Mouse (Mus musculus) liver, postnatal 0 days (tissue): ENCODE measurements around the gene Atp11a.

Experiments used
- CTCF ChIP-seq: sonication (generic); IDR thresholded peaks from 2 replicates; pipeline ENCODE4 v1.5.1; 2016; ENCODE audit warnings: antibody characterized with exemption, low read depth
- EP300 ChIP-seq: IDR thresholded peaks from 2 replicates; pipeline ENCODE4 v1.6.1; 2016; ENCODE audit warnings: antibody characterized with exemption, low read depth, mild to moderate bottlenecking

DNA sequence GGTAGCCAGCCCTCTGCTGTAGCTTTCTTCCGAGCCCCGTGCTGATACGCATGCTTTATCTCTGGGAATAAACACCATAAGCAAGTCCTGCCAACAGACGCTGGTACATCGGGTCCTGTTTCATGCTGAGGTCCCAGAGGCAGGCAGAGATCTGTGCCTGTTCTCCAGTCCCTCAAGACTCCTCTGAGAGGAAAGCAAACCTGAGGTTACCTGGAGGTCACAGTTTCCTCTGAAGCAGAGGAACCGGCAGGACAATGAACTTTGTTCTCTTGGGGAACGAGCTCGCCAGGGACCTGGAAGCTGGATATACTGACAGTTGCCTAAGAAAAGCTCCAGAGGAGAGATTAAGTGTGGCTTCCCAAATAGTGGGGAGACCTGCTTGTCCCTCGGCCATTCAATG lies 141.0 kb downstream of the Atp11a start:
- TF ChIP-seq CTCF (no peak), EP300 (no peak)
